Mouse (Mus musculus): ENCODE measurements around the gene Pip5k1c. TPM values are rescaled to one million over a fixed set of nuclear protein-coding genes. Genes with fewer than 3 reads are reported as not detected.
A peak's percentile ranks its signal among the peaks of the same experiment; 100 is the strongest.

Gene Pip5k1c
- polyA plus RNA-seq, 1 experiment from 2014 or later: 97.2 TPM

GRCm38 (mm10) chr10:81306173-81306668, 13.5 kb downstream of the Pip5k1c start:
- no peak for ATAC-seq (ENCODE audit: low FRiP score)
- peaks cover 60% of the 10 kb centered on the region for H3K36me3 ChIP-seq
- peaks cover 26% of the 10 kb centered on the region for H3K4me1 ChIP-seq (replicated peaks)
- H3K4me2 ChIP-seq: no peak overlapping the region
- no peak overlapping the region for H3K9ac ChIP-seq
- H3K27me3 ChIP-seq: no peaks in the 10 kb centered on the region
- 93% methylated on average over 12 of the region's 12 CpGs for WGBS
- no peak overlapping the region for H3K4me3 ChIP-seq
- no peak overlapping the region for H3K27ac ChIP-seq
- no peaks in the 10 kb centered on the region for H3K9me3 ChIP-seq

GRCm38 (mm10) chr10:81306837-81307682, 14.3 kb downstream of the Pip5k1c start:
- Histone ChIP-seq H3K4me1 (replicated peaks) (peaks cover 18% of the 10 kb centered on the region), H3K4me3 (no peak overlapping the region), H3K27ac (no peak overlapping the region), H3K36me3 (peaks cover 68% of the 10 kb centered on the region), H3K9me3 (no peaks in the 10 kb centered on the region), H3K9ac (no peak overlapping the region), H3K4me2 (no peak overlapping the region), H3K27me3 (no peaks in the 10 kb centered on the region)
- no peak for ATAC-seq (ENCODE audit: low FRiP score)
- 93% methylated on average over 21 of the region's 21 CpGs for WGBS

- no peak overlapping the region for H3K9ac ChIP-seq
- no peak overlapping the region for H3K4me3 ChIP-seq
- no peaks in the 10 kb centered on the region; the same call in 1 of the 2 replicates for H3K4me1 ChIP-seq (replicated peaks)
- no peak overlapping the region for H3K27ac ChIP-seq
- no peak for ATAC-seq (ENCODE audit: low FRiP score)
- 91% methylated on average over 5 of the region's 5 CpGs for whole genome bisulfite sequencing
- H3K9me3 ChIP-seq: no peaks in the 10 kb centered on the region
- H3K36me3 ChIP-seq: peaks cover 94% of the 10 kb centered on the region
- H3K4me2 ChIP-seq: no peak overlapping the region
- H3K27me3 ChIP-seq: no peaks in the 10 kb centered on the region
These were observed 16.8 kb downstream of the Pip5k1c start for GRCm38 (mm10) chr10:81309571-81309970.

GRCm38 (mm10) chr10:81313581-81313980, 20.8 kb downstream of the Pip5k1c start:
- ATAC-seq (ENCODE audit: low FRiP score): no peak
- Histone ChIP-seq H3K9ac (no peak overlapping the region), H3K4me3 (no peak overlapping the region)

GRCm38 (mm10) chr10:81314201-81314600, 21.4 kb downstream of the Pip5k1c start:
- Histone ChIP-seq H3K27ac (no peak overlapping the region), H3K9ac (no peak overlapping the region), H3K4me2 (no peak overlapping the region), H3K27me3 (no peaks in the 10 kb centered on the region), H3K4me1 (replicated peaks) (peaks cover 20% of the 10 kb centered on the region), H3K9me3 (no peaks in the 10 kb centered on the region), H3K36me3 (peaks cover 97% of the 10 kb centered on the region), H3K4me3 (no peak overlapping the region)
- 83% methylated on average over 7 of the region's 7 CpGs for WGBS
- ATAC-seq (ENCODE audit: low FRiP score): no peak

More at GRCm38 (mm10) chr10:81313581-81313980, 20.8 kb downstream of the Pip5k1c start:
- WGBS: 94% methylated on average over 13 of the region's 13 CpGs
- H3K4me2 ChIP-seq: no peak overlapping the region
- H3K9me3 ChIP-seq: no peaks in the 10 kb centered on the region
- H3K27me3 ChIP-seq: no peaks in the 10 kb centered on the region
- H3K4me1 ChIP-seq (replicated peaks): peaks cover 14% of the 10 kb centered on the region
- peaks cover 98% of the 10 kb centered on the region for H3K36me3 ChIP-seq
- H3K27ac ChIP-seq: no peak overlapping the region

- no peak for ATAC-seq (ENCODE audit: low FRiP score)
- H3K9ac ChIP-seq: no peak overlapping the region
- 92% methylated on average over 16 of the region's 16 CpGs for WGBS
- no peaks in the 10 kb centered on the region for H3K27me3 ChIP-seq
- no peaks in the 10 kb centered on the region for H3K9me3 ChIP-seq
- peaks cover 28% of the 10 kb centered on the region for H3K4me1 ChIP-seq (replicated peaks)
- H3K4me3 ChIP-seq: no peak overlapping the region
- peaks cover 83% of the 10 kb centered on the region for H3K36me3 ChIP-seq
- H3K27ac ChIP-seq: no peak overlapping the region
- H3K4me2 ChIP-seq: no peak overlapping the region
These were observed 22.8 kb downstream of the Pip5k1c start for GRCm38 (mm10) chr10:81315587-81315986.

- no peaks in the 10 kb centered on the region for H3K9me3 ChIP-seq
- 44% methylated on average over 16 of the region's 16 CpGs for WGBS
- H3K4me2 ChIP-seq: peak overlapping the region; percentile 30; the same call in 1 of the 2 replicates
- H3K9ac ChIP-seq: peak overlapping the region; percentile 43
- H3K4me3 ChIP-seq: no peak overlapping the region
- no peaks in the 10 kb centered on the region for H3K27me3 ChIP-seq
- no peak overlapping the region for H3K27ac ChIP-seq
- H3K4me1 ChIP-seq (replicated peaks): peaks cover 30% of the 10 kb centered on the region
- H3K36me3 ChIP-seq: peaks cover 74% of the 10 kb centered on the region
- no peak for ATAC-seq (ENCODE audit: low FRiP score)
These were observed 23.7 kb downstream of the Pip5k1c start for GRCm38 (mm10) chr10:81316338-81317060.

GRCm38 (mm10) chr10:81317273-81317672, 24.5 kb downstream of the Pip5k1c start:
- ATAC-seq (ENCODE audit: low FRiP score): no peak
- no peak overlapping the region for H3K27ac ChIP-seq
- H3K4me1 ChIP-seq (replicated peaks): peaks cover 38% of the 10 kb centered on the region
- H3K9me3 ChIP-seq: no peaks in the 10 kb centered on the region
- WGBS: 17% methylated on average over 20 of the region's 20 CpGs
- no peaks in the 10 kb centered on the region for H3K27me3 ChIP-seq
- no peak overlapping the region for H3K4me3 ChIP-seq
- peaks cover 66% of the 10 kb centered on the region for H3K36me3 ChIP-seq
- H3K4me2 ChIP-seq: peak overlapping the region; percentile 30
- H3K9ac ChIP-seq: peak overlapping the region; percentile 43

- Histone ChIP-seq H3K9ac (peak overlapping the region; percentile 67), H3K4me2 (peak overlapping the region; percentile 84; the same call in 1 of the 2 replicates), H3K4me3 (peak overlapping the region; percentile 74; the same call in 1 of the 2 replicates), H3K36me3 (peaks cover 66% of the 10 kb centered on the region), H3K4me1 (replicated peaks) (peaks cover 45% of the 10 kb centered on the region), H3K27me3 (no peaks in the 10 kb centered on the region), H3K27ac (no peak overlapping the region), H3K9me3 (no peaks in the 10 kb centered on the region)
- ATAC-seq (ENCODE audit: low FRiP score): no peak
- WGBS: 90% methylated on average over 13 of the region's 13 CpGs
These were observed 26.0 kb downstream of the Pip5k1c start for GRCm38 (mm10) chr10:81318589-81319329.

GRCm38 (mm10) chr10:81319330-81319699, 26.6 kb downstream of the Pip5k1c start:
- Histone ChIP-seq H3K27me3 (no peaks in the 10 kb centered on the region), H3K9ac (peak overlapping the region; percentile 67), H3K4me1 (replicated peaks) (peaks cover 45% of the 10 kb centered on the region), H3K9me3 (no peaks in the 10 kb centered on the region), H3K27ac (peak overlapping the region; percentile 90), H3K36me3 (peaks cover 66% of the 10 kb centered on the region), H3K4me3 (peak overlapping the region; percentile 74), H3K4me2 (peak overlapping the region; percentile 84)
- 38% methylated on average over 8 of the region's 8 CpGs for WGBS
- no peak for ATAC-seq (ENCODE audit: low FRiP score)

- H3K27ac ChIP-seq: peak overlapping the region; percentile 90
- no peaks in the 10 kb centered on the region for H3K27me3 ChIP-seq
These were observed 27.2 kb downstream of the Pip5k1c start for GRCm38 (mm10) chr10:81319741-81320549.

More at GRCm38 (mm10) chr10:81319741-81320549, 27.2 kb downstream of the Pip5k1c start:
- H3K9ac ChIP-seq: peak overlapping the region; percentile 67
- peak overlapping the region; percentile 74 for H3K4me3 ChIP-seq
- 2% methylated on average over 38 of the region's 38 CpGs for WGBS
- H3K4me1 ChIP-seq (replicated peaks): peaks cover 45% of the 10 kb centered on the region
- ATAC-seq (ENCODE audit: low FRiP score): peak; percentile 0
- H3K9me3 ChIP-seq: no peaks in the 10 kb centered on the region
- peaks cover 66% of the 10 kb centered on the region for H3K36me3 ChIP-seq
- H3K4me2 ChIP-seq: peak overlapping the region; percentile 84

Measured in hindbrain, embryonic 13.5 days (tissue).